Mouse (Mus musculus) stomach, embryonic 16.5 days (tissue): ENCODE data around the gene Idnk. TPM values are rescaled to one million over a fixed set of nuclear protein-coding genes. Genes with fewer than 3 reads are reported as not detected.

Experiments used
- ATAC-seq: fragments of 200-750 bp; cut with Nextera tagmentation; 2 replicates; pipeline ENCODE4 v1.8.0; 2017; ENCODE audit warnings: moderate number of reproducible peaks, moderate TSS enrichment; ENCODE audit not compliant: insufficient read depth, low FRiP score
- H3K27ac ChIP-seq: fragments of 300-500 bp; sonication (generic); 2 replicates; pipeline ENCODE4 v1.5.1; 2014; ENCODE audit warnings: low read length
- H3K27me3 ChIP-seq: fragments of 300-500 bp; sonication (generic); 2 replicates; pipeline ENCODE4 v1.6.1; 2014; ENCODE audit warnings: low read length, control low read depth, mixed read lengths; ENCODE audit not compliant: control insufficient read depth, insufficient read depth
- H3K36me3 ChIP-seq: fragments of 300-500 bp; sonication (generic); 2 replicates; pipeline ENCODE4 v1.6.1; 2014; ENCODE audit warnings: low read length; ENCODE audit not compliant: control insufficient read depth, insufficient read depth
- H3K4me1 ChIP-seq: fragments of 300-500 bp; sonication (generic); 2 replicates; pipeline ENCODE4 v1.6.1; 2014; ENCODE audit warnings: low read length, control low read depth, mixed read lengths; ENCODE audit not compliant: control insufficient read depth, insufficient read depth
- H3K4me2 ChIP-seq: fragments of 300-500 bp; sonication (generic); 2 replicates; pipeline ENCODE4 v1.6.1; 2014; ENCODE audit warnings: low read depth, low read length, mixed read lengths
- H3K4me3 ChIP-seq: fragments of 300-500 bp; sonication (generic); replicated peaks from 2 replicates; pipeline ENCODE4 v1.5.1; 2014; ENCODE audit warnings: mild to moderate bottlenecking, low read length
- H3K9ac ChIP-seq: fragments of 300-500 bp; sonication (generic); 2 replicates; pipeline ENCODE4 v1.6.1; 2014; ENCODE audit warnings: low read length
- H3K9me3 ChIP-seq: fragments of 300-500 bp; sonication (generic); replicated peaks from 2 replicates; pipeline ENCODE4 v1.6.1; 2016; ENCODE audit warnings: low read length, control low read depth; ENCODE audit not compliant: control insufficient read depth
- WGBS: fragments of 180-500 bp; shearing (Covaris S2); extraction: QIAGEN DNeasy Blood & Tissue Kit; methylation state at CpG from one replicate; pipeline ENCODE4 v1.1.7; 2014; 5-methylcytosine and 5-hydroxymethylcytosine counted together
- polyA plus RNA-seq: library from polyadenylated mRNA; unstranded; fragments of >200 nt; fragmentation: Nextera tagmentation; extraction: Ambion mirVana; gene quantifications from 2 replicates; pipeline ENCODE4 v1.2.1, GENCODE M21; 2015

Gene Idnk
- polyA plus RNA-seq, 1 experiment from 2014 or later = 41.7 TPM

DNA sequence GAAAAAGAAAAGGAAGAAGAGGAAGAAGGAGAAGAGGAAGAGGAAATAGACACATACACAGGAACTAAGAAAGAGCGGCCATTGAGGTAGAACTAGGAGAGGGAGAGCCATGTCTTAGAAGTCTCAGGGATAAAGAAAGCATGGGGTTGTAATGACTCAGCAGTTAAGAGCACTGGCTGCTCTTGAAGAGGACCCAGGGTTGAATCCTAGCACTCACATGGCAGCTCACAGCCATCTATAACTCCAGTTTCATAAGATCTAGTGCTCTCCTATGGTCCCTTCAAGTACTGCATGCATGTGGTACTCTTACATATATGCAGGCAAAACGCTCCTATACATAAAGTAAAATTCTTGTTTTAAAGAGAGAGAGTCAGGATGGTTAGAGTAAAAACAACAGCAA, 1.4 kb upstream of the Idnk start:
- 81% methylated on average over 2 of the region's 2 CpGs for WGBS
- Histone ChIP-seq H3K36me3 (peaks cover 9% of the 10 kb centered on the region; the same call in 1 of the 2 replicates), H3K9ac (no peak overlapping the region), H3K4me1 (peaks cover 5% of the 10 kb centered on the region; the same call in 1 of the 2 replicates), H3K27me3 (no peaks in the 10 kb centered on the region), H3K4me3 (no peak overlapping the region), H3K9me3 (no peaks in the 10 kb centered on the region), H3K4me2 (no peak overlapping the region), H3K27ac (no peak overlapping the region)
- no peak for ATAC-seq

- H3K9ac ChIP-seq = peak overlapping the region; percentile 84
Observed at GRCm38 (mm10) chr13:58157036-58157435, 413 bp upstream of the Idnk start.

DNA sequence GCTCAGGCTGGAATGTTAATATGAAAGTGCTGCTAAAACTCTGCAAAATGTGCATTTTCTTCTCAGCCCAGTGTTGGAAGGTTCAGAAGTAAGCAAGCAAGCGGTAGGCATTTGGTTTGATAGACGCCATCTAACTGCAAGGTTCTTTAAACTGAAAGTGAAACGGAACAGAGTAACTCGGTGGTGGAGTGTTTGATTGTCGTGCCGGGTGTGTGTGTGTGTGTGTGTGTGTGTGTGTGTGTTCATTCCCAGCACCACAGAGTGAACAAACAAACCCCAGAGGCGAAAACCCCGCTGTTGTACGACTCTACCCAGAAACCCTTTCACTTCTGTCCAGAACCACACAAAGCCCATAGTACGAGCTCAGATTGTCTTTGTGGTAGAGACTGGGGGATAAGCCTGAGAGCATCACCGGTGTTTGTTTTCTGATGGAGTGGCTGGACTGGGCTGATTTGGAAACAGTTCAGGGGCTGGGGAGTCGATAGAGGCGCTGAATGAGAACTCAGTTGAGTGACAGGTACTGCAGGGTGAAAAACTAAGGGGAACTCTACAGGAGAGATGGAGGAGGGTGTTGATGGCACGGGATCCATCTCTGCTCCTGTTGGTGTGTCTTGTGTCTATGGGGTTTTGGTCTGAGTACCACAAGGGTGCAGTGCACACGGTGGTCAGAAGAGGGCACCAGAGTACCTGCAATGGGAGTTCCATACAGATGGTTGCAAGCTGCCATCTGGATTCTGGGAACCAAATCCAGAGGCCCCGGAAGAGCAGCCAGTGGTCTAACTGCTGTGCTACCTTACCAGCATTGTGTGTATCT, 857 bp downstream of the Idnk start:
- peak overlapping the region; percentile 87 for H3K4me3 ChIP-seq
- peaks cover 15% of the 10 kb centered on the region; the same call in 1 of the 2 replicates for H3K36me3 ChIP-seq
- H3K4me2 ChIP-seq = peak overlapping the region; percentile 88
- 5% methylated on average over 16 of the region's 16 CpGs for WGBS
- peaks cover 5% of the 10 kb centered on the region; the same call in 1 of the 2 replicates for H3K4me1 ChIP-seq
- no peaks in the 10 kb centered on the region for H3K27me3 ChIP-seq
- peak overlapping the region; percentile 84 for H3K9ac ChIP-seq
- H3K9me3 ChIP-seq = 0 out of 2 replicates have a peak, but pooled peaks cover 2% of the 10 kb centered on the region
- H3K27ac ChIP-seq = peak overlapping the region; percentile 75
- ATAC-seq = peak; percentile 67; the same call in 1 of the 2 replicates

More at GRCm38 (mm10) chr13:58157036-58157435, 413 bp upstream of the Idnk start:
- peaks cover 5% of the 10 kb centered on the region; the same call in 1 of the 2 replicates for H3K4me1 ChIP-seq
- H3K27ac ChIP-seq = no peak overlapping the region
- no peaks in the 10 kb centered on the region for H3K27me3 ChIP-seq
- H3K4me2 ChIP-seq = peak overlapping the region; percentile 88
- H3K9me3 ChIP-seq = 0 out of 2 replicates have a peak, but pooled peaks cover 2% of the 10 kb centered on the region
- H3K36me3 ChIP-seq = peaks cover 14% of the 10 kb centered on the region; the same call in 1 of the 2 replicates
- H3K4me3 ChIP-seq = peak overlapping the region; percentile 87
- ATAC-seq = no peak
- WGBS = 22% methylated on average over 8 of the region's 8 CpGs

- H3K4me1 ChIP-seq = peaks cover 5% of the 10 kb centered on the region; the same call in 1 of the 2 replicates
- no peak overlapping the region for H3K4me3 ChIP-seq
- 96% methylated on average over 15 of the region's 15 CpGs for WGBS
- H3K36me3 ChIP-seq = peaks cover 21% of the 10 kb centered on the region
- ATAC-seq = no peak
- H3K4me2 ChIP-seq = no peak overlapping the region
- 0 out of 2 replicates have a peak, but pooled peaks cover 2% of the 10 kb centered on the region for H3K9me3 ChIP-seq
- H3K27me3 ChIP-seq = no peaks in the 10 kb centered on the region
- H3K27ac ChIP-seq = no peak overlapping the region
- H3K9ac ChIP-seq = no peak overlapping the region
Observed at GRCm38 (mm10) chr13:58160761-58161160, 3.3 kb downstream of the Idnk start.

GRCm38 (mm10) chr13:58163343-58163742, 5.9 kb downstream of the Idnk start:
- 91% methylated on average over 12 of the region's 12 CpGs for WGBS
- no peak overlapping the region for H3K4me2 ChIP-seq
- peaks cover 25% of the 10 kb centered on the region for H3K36me3 ChIP-seq
- ATAC-seq = no peak
- no peaks in the 10 kb centered on the region for H3K27me3 ChIP-seq
- no peak overlapping the region for H3K27ac ChIP-seq
- H3K4me1 ChIP-seq = no peaks in the 10 kb centered on the region
- H3K9ac ChIP-seq = no peak overlapping the region
- no peak overlapping the region for H3K4me3 ChIP-seq
- H3K9me3 ChIP-seq = 0 out of 2 replicates have a peak, but pooled peaks cover 2% of the 10 kb centered on the region

DNA sequence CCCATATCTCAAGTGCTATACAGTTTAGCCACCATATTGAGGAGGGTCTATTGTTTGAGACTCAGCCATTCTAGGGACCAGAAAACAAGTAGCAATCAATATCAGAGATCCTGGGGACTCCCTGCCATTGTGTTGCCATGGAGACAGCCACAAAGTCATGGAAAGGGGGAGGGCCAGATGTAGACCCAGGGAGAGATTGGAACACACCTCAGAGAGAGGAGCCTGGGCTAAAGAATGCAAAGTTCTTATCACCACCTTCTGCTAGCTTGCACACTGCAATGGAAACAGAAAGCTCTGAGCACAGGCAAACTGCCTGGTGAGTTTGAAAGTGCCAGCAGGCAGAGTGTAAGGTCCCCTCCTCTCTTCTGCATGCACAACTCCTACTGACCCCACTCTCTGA, 10.7 kb downstream of the Idnk start:
- Histone ChIP-seq H3K4me1 (no peaks in the 10 kb centered on the region), H3K9me3 (no peaks in the 10 kb centered on the region), H3K4me3 (no peak overlapping the region), H3K4me2 (no peak overlapping the region), H3K9ac (no peak overlapping the region), H3K27ac (no peak overlapping the region), H3K36me3 (peaks cover 21% of the 10 kb centered on the region), H3K27me3 (no peaks in the 10 kb centered on the region)
- no peak for ATAC-seq

DNA sequence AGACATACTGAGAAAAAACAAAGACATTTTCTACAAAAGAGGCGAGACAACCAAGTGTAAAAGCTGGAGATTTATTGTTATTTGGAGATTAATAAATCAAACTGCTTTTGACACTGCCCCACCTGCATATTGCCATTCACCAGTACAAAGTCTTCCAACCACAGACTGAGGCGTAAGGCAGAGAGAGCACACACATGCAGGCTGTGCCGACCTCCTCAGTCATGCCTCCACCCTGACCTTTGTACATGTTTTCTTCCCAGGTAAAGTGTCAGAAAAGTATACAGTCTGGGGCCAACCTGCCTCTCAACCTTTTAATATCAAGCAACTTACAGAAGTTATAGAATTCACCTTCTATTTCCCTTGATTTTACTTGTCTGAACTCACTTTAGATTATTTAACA, 18.7 kb downstream of the Idnk start:
- peaks cover 16% of the 10 kb centered on the region; the same call in 1 of the 2 replicates for H3K36me3 ChIP-seq
- H3K4me3 ChIP-seq = no peak overlapping the region
- no peaks in the 10 kb centered on the region for H3K9me3 ChIP-seq
- no peak overlapping the region for H3K9ac ChIP-seq
- no peak overlapping the region for H3K27ac ChIP-seq
- 67% methylated on average over 3 of the region's 3 CpGs for WGBS
- no peaks in the 10 kb centered on the region for H3K4me1 ChIP-seq
- no peak overlapping the region for H3K4me2 ChIP-seq
- ATAC-seq = peak; percentile 50; the same call in 1 of the 2 replicates
- no peaks in the 10 kb centered on the region for H3K27me3 ChIP-seq

DNA sequence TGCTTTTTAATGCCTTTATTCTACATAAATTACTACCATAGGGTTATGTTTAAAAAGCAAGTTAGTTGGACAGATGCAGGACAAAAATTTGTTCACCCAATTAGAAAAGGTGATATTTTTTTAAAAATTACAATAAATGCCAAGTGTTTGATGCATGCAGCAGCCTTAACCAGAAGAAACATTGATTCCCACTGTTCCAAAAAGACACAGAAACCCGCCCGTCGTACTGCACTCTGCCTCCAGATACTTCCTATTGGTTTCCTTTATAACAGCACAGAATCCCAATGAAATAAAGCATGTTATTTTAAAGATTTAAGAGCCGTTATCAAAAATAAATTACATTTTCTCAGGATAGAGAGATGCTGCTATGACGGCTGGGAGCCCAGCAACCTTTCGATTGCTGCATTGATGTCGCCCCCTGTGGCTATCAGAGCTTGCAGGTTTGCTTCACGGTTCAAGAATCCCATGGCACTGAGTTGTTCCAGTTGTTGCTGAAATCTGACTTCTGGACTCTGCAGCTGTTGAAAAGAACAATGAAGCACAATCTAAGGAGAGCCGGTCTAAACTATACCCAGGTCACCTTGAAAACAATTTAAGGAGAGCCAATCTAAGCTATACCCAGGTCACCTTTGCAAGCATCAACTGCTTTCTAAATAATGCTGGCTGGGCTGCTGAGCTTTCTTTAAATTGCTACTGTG, 20.2 kb downstream of the Idnk start:
- H3K36me3 ChIP-seq = peaks cover 17% of the 10 kb centered on the region; the same call in 1 of the 2 replicates
- no peak for ATAC-seq
- no peak overlapping the region for H3K4me3 ChIP-seq
- H3K4me2 ChIP-seq = no peak overlapping the region
- no peaks in the 10 kb centered on the region for H3K27me3 ChIP-seq
- no peak overlapping the region for H3K9ac ChIP-seq
- H3K9me3 ChIP-seq = no peaks in the 10 kb centered on the region
- no peaks in the 10 kb centered on the region for H3K4me1 ChIP-seq
- no peak overlapping the region for H3K27ac ChIP-seq
- WGBS = 88% methylated on average over 9 of the region's 9 CpGs
